Mouse (Mus musculus): Measurements from ENCODE around the gene Rabac1.

DNA sequence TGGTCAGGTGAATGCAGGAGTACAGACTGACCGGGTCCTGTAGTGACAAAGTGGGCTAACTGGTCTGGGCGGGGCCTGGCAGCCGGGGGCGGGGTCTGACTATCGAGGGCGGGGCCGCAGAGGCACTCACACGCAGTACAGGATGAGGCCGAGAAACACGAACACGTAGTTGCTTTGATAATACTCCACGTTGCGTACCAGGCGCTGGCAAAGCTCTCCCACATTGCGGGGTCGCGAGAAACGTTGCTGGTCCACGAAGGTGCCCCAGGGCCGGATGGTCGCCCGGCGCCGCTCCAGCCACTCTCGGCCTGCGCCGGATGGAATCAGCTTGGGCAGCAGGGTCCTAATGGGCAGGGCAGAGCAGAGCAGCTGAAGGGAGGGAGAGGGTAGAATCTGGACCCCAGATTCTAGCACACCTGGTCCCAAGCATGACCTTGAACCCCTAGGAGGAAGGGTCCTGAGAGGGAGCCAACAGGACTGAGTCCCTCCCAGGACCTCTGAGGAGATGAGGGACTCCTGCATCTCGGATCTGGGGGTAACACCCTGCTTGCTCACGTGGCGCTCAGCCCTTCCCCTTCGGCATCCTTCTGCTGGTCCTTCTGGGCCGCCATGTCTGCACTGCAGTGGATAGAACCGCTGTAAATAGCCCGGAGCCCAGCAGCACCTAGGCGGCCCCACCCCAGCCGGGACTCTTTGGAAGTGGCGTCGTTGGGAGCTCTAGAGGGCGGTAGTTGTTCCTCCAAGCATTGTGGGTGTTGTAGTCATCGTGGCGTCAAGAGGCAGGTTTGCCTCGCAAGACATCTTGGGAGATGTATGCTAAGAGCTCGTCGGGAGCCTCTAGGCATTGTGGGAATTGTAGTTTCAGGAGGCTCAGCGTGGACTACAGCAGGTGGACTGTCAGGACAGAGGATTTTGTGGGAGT is at the start of gene Rabac1:
- TF ChIP-seq GATA1 (IDR thresholded peaks at IDR 0.05; ENCODE audit: borderline replicate concordance, low read length) (no peak), FLI1 (IDR thresholded peaks at IDR 0.05; ENCODE audit: low read length) (no peak)

Measured in megakaryocyte, embryonic 14.5 days (primary cell).